Mouse (Mus musculus) forelimb bud, embryonic 11.5 days (tissue): Measurements from ENCODE around the gene Atp5s.

Source experiments
- DNase-seq: peaks from one replicate; pipeline ENCODE4 v3.0.0-alpha.2; 2012; ENCODE audit warnings: low read depth, low spot score

The Atp5s gene

GRCm38 (mm10) chr12:69777957-69778356 is 53.2 kb downstream of the Atp5s start:
- DNase-seq, result no peak

- no peak for DNase-seq
These were observed 56.7 kb downstream of the Atp5s start for GRCm38 (mm10) chr12:69781480-69781879.

- DNase-seq, result no peak
These were observed 57.3 kb downstream of the Atp5s start for GRCm38 (mm10) chr12:69781935-69782650.

GRCm38 (mm10) chr12:69783247-69784025 is 58.7 kb downstream of the Atp5s start:
- DNase-seq, result no peak

GRCm38 (mm10) chr12:69785471-69785870 is 60.7 kb downstream of the Atp5s start:
- no peak for DNase-seq

- no peak for DNase-seq
These were observed 63.6 kb downstream of the Atp5s start for GRCm38 (mm10) chr12:69788380-69788779.

GRCm38 (mm10) chr12:69789766-69790529 is 65.2 kb downstream of the Atp5s start:
- DNase-seq, result no peak

- peak; percentile 34 for DNase-seq
These were observed 66.1 kb downstream of the Atp5s start, which contains the start of gene Cdkl1 for GRCm38 (mm10) chr12:69790530-69791505. Gene Cdkl1, minus strand, starts transcription at chr12:69791267.
